Mouse (Mus musculus): ENCODE measurements around the gene Pear1.
"Not testable (repeated sequence)": the region's sequence is repeated elsewhere in the genome, so short reads cannot be mapped to it uniquely, and the experiment has no call there.

Pear1 gene

GRCm38 (mm10) chr3:87824206-87824605, at the start of gene Pear1:
Gene Pear1, minus strand, starts transcription at chr3:87824306.
- not testable (repeated sequence) for DNase-seq (ENCODE audit: low spot score)

GRCm38 (mm10) chr3:87864111-87864510, 40.0 kb upstream of the Pear1 start:
- not testable (repeated sequence) for DNase-seq (ENCODE audit: low spot score)

- no peak for DNase-seq (ENCODE audit: low spot score)
These were observed 35.7 kb upstream of the Pear1 start for GRCm38 (mm10) chr3:87859813-87860212.

- DNase-seq (ENCODE audit: low spot score): no peak
These were observed 33.6 kb upstream of the Pear1 start for GRCm38 (mm10) chr3:87857666-87858065.

GRCm38 (mm10) chr3:87855936-87856335, 31.8 kb upstream of the Pear1 start:
- DNase-seq (ENCODE audit: low spot score): no peak

- no peak for DNase-seq (ENCODE audit: low spot score)
These were observed 30.9 kb upstream of the Pear1 start for GRCm38 (mm10) chr3:87854795-87855568.

- no peak for DNase-seq (ENCODE audit: low spot score)
These were observed 25.0 kb upstream of the Pear1 start for GRCm38 (mm10) chr3:87849117-87849516.

GRCm38 (mm10) chr3:87847680-87848079, 23.6 kb upstream of the Pear1 start:
- no peak for DNase-seq (ENCODE audit: low spot score)

GRCm38 (mm10) chr3:87846650-87847110, 22.6 kb upstream of the Pear1 start, which contains the start of gene Sh2d2a:
Gene Sh2d2a, plus strand, starts transcription at chr3:87846755.
- DNase-seq (ENCODE audit: low spot score): no peak

- no peak for DNase-seq (ENCODE audit: low spot score)
These were observed 22.1 kb upstream of the Pear1 start for GRCm38 (mm10) chr3:87846186-87846585.

- no peak for DNase-seq (ENCODE audit: low spot score)
These were observed 20.9 kb upstream of the Pear1 start for GRCm38 (mm10) chr3:87844981-87845380.

GRCm38 (mm10) chr3:87840858-87841257, 16.8 kb upstream of the Pear1 start:
- DNase-seq (ENCODE audit: low spot score): no peak

GRCm38 (mm10) chr3:87838622-87839021, 14.5 kb upstream of the Pear1 start:
- peak; percentile 36 for DNase-seq (ENCODE audit: low spot score)

GRCm38 (mm10) chr3:87833482-87833881, 9.4 kb upstream of the Pear1 start:
- no peak for DNase-seq (ENCODE audit: low spot score)

GRCm38 (mm10) chr3:87832109-87832859, 8.2 kb upstream of the Pear1 start:
- no peak for DNase-seq (ENCODE audit: low spot score)

GRCm38 (mm10) chr3:87829025-87829424, 4.9 kb upstream of the Pear1 start:
- no peak for DNase-seq (ENCODE audit: low spot score)

- DNase-seq (ENCODE audit: low spot score): no peak
These were observed 4.3 kb upstream of the Pear1 start for GRCm38 (mm10) chr3:87828435-87828834.

- DNase-seq (ENCODE audit: low spot score): no peak
These were observed 5.9 kb downstream of the Pear1 start for GRCm38 (mm10) chr3:87818226-87818625.

GRCm38 (mm10) chr3:87816646-87817093, 7.4 kb downstream of the Pear1 start:
- no peak for DNase-seq (ENCODE audit: low spot score)

- no peak for DNase-seq (ENCODE audit: low spot score)
These were observed 7.9 kb downstream of the Pear1 start for GRCm38 (mm10) chr3:87816166-87816565.

- no peak for DNase-seq (ENCODE audit: low spot score)
These were observed 11.2 kb downstream of the Pear1 start for GRCm38 (mm10) chr3:87812873-87813272.

GRCm38 (mm10) chr3:87812413-87812812, 11.7 kb downstream of the Pear1 start:
- DNase-seq (ENCODE audit: low spot score): no peak

GRCm38 (mm10) chr3:87811297-87811696, 12.8 kb downstream of the Pear1 start:
- DNase-seq (ENCODE audit: low spot score): no peak
